Mouse (Mus musculus) embryonic facial prominence, embryonic 15.5 days (tissue): ENCODE data around the gene Chtop. TPM values are rescaled to one million over a fixed set of nuclear protein-coding genes. Genes with fewer than 3 reads are reported as not detected.

Experiments
- ATAC-seq: fragments of 200-750 bp; cut with Nextera tagmentation; 2 replicates; pipeline ENCODE4 v1.8.0; 2017; ENCODE audit warnings: low read depth, moderate TSS enrichment; ENCODE audit not compliant: insufficient number of reproducible peaks, low FRiP score, low TSS enrichment
- H3K27ac ChIP-seq: fragments of 300-500 bp; sonication (generic); replicated peaks from 2 replicates; pipeline ENCODE4 v1.5.1; 2015; ENCODE audit warnings: mild to moderate bottlenecking, inconsistent platforms
- H3K27me3 ChIP-seq: fragments of 300-500 bp; sonication (generic); 2 replicates; pipeline ENCODE4 v1.6.1; 2015; ENCODE audit warnings: inconsistent platforms
- H3K36me3 ChIP-seq: fragments of 300-500 bp; sonication (generic); 2 replicates; pipeline ENCODE4 v1.6.1; 2015; ENCODE audit warnings: mild to moderate bottlenecking, inconsistent platforms
- H3K4me1 ChIP-seq: fragments of 300-500 bp; sonication (generic); 2 replicates; pipeline ENCODE4 v1.6.1; 2015; ENCODE audit warnings: inconsistent platforms
- H3K4me2 ChIP-seq: fragments of 300-500 bp; sonication (generic); replicated peaks from 2 replicates; pipeline ENCODE4 v1.6.1; 2015; ENCODE audit warnings: mild to moderate bottlenecking, inconsistent platforms
- H3K4me3 ChIP-seq: fragments of 300-500 bp; sonication (generic); replicated peaks from 2 replicates; pipeline ENCODE4 v1.5.1; 2015; ENCODE audit warnings: mild to moderate bottlenecking, inconsistent platforms
- H3K9ac ChIP-seq: fragments of 300-500 bp; sonication (generic); 2 replicates; pipeline ENCODE4 v1.6.1; 2015; ENCODE audit warnings: inconsistent platforms
- H3K9me3 ChIP-seq: fragments of 300-500 bp; sonication (generic); replicated peaks from 2 replicates; pipeline ENCODE4 v1.6.1; 2016; ENCODE audit warnings: inconsistent platforms
- whole genome bisulfite sequencing: fragments of 180-500 bp; shearing (Covaris S2); methylation state at CpG from one replicate; pipeline ENCODE4 v1.1.7; 2015; 5-methylcytosine and 5-hydroxymethylcytosine counted together
- polyA plus RNA-seq: library from polyadenylated mRNA; unstranded; fragments of >200 nt; fragmentation: Nextera tagmentation; extraction: Ambion mirVana; gene quantifications from 2 replicates; pipeline ENCODE4 v1.2.1, GENCODE M21; 2015

The Chtop gene
- polyA plus RNA-seq, 1 experiment from 2014 or later = 155 TPM

DNA sequence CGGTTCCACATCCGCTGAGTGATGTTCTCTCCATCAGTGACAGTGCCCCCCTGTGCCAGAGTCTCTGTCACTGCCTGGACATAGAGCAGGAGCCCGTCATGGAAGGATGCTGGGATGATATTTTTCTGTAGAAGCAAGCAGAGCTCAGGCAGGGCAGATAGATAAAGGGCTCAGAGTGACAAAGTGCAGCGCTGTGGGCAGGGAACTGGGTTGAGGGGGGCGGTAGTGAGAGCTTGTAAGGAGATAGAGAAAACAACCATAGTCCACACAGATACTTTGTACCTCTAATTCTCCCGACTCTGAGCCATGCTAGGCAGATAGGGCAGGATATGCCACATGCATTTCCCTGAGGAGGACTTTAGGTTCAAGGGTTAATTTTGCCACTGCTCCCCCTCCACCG, 46.7 kb downstream of the Chtop start:
- no peaks in the 10 kb centered on the region for H3K36me3 ChIP-seq
- peaks cover 46% of the 10 kb centered on the region for H3K27me3 ChIP-seq
- 31% methylated on average over 7 of the region's 7 CpGs for WGBS
- no peaks in the 10 kb centered on the region for H3K9me3 ChIP-seq
- H3K27ac ChIP-seq = no peak overlapping the region
- no peak overlapping the region for H3K4me2 ChIP-seq
- peaks cover 17% of the 10 kb centered on the region for H3K4me1 ChIP-seq
- ATAC-seq = no peak
- no peak overlapping the region for H3K9ac ChIP-seq
- H3K4me3 ChIP-seq = no peak overlapping the region

DNA sequence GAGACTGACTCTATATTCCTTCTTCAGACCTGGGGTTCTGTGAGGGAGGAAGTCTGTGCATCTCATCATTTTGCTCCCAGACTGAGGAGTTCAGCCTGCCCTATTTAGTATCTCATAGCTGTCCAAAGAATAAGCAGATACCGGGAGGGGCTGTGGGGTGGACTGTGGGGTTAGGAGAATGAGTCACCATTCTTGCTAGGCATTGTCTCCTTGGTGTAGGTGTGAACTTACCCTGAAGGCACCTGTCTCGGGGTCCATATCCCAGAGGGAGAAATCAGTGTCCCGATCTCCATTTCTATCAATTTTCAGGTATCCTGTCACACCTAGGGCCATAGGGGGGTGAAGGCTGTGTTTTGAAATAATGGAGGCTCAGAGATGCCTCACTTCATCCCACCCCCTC, 47.4 kb downstream of the Chtop start:
- Histone ChIP-seq H3K4me3 (no peak overlapping the region), H3K4me2 (no peak overlapping the region), H3K4me1 (peaks cover 17% of the 10 kb centered on the region), H3K36me3 (no peaks in the 10 kb centered on the region), H3K9ac (no peak overlapping the region), H3K27ac (no peak overlapping the region), H3K9me3 (no peaks in the 10 kb centered on the region), H3K27me3 (peaks cover 46% of the 10 kb centered on the region)
- ATAC-seq = no peak
- 74% methylated on average over 3 of the region's 3 CpGs for WGBS

DNA sequence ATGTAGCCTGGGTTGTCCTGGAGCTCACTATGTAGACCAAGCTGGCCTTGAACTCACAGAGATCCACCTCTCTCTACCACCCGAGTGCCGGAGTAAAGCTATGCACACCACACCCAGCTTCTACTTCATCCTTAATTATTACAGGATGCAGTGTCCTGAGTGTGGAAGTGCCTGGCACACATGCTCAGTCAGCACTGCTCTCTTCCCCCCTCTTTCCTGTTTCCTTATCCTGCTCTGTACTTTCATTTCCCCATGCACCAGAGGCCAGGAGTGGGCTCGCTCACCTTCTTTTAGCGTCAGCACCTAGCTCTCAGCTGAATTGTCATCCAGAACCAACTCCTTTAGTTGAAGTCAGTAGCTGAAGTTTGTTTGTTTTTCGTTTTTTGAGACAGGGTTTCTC, 49.0 kb downstream of the Chtop start:
- Histone ChIP-seq H3K4me2 (no peak overlapping the region), H3K4me3 (no peak overlapping the region), H3K27me3 (peaks cover 37% of the 10 kb centered on the region), H3K27ac (no peak overlapping the region), H3K9me3 (no peaks in the 10 kb centered on the region), H3K9ac (no peak overlapping the region), H3K4me1 (peaks cover 6% of the 10 kb centered on the region), H3K36me3 (no peaks in the 10 kb centered on the region)
- 58% methylated on average over 5 of the region's 5 CpGs for WGBS
- ATAC-seq = no peak

DNA sequence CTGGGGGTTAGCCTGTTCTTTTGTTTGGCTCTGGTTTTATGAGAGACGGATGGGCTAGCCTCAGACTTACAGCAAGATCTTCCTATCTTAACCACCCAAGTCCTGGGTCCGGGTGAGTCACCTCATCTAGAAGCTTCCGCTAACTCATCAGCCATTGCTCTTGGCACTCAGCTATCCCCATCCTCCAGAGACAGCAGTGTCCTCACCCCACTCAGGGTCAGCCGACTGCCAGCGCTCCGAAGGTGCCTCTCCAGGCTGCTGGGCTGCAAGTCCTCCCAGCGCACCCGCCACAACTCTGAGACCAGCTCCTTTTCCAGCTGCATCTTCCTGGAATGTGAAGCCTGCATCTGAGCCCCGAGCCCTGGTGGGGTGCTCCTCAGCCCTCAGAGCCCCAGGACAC, 49.6 kb downstream of the Chtop start:
- ATAC-seq = no peak
- Histone ChIP-seq H3K27ac (no peak overlapping the region), H3K4me3 (no peak overlapping the region), H3K36me3 (no peaks in the 10 kb centered on the region), H3K9me3 (no peaks in the 10 kb centered on the region), H3K27me3 (peaks cover 31% of the 10 kb centered on the region), H3K4me2 (no peak overlapping the region), H3K4me1 (peaks cover under 1% of the 10 kb centered on the region), H3K9ac (no peak overlapping the region)
- 82% methylated on average over 9 of the region's 9 CpGs for WGBS

DNA sequence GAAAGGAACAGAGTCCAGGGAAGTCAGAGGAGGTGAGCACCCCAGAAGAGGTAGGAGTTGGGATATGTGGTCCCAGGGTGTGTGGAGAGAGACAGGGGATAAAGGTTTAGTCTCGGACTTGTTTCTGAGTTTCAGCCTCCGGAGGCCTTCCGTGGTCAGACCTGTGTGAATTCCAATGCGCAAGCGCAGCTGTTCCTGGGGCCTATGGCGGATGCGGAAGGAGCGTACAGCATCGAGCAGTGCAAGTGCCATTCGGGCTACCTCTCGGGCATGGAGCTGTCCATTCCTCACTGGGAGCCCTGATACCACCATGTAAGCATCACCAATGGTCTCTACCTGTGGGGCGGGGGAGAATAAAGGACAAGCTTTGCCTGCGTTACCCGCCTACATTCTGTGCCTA, 54.4 kb downstream of the Chtop start:
- Histone ChIP-seq H3K4me3 (no peak overlapping the region), H3K4me1 (no peaks in the 10 kb centered on the region), H3K9ac (no peak overlapping the region), H3K9me3 (no peaks in the 10 kb centered on the region), H3K27ac (no peak overlapping the region), H3K27me3 (no peaks in the 10 kb centered on the region), H3K4me2 (no peak overlapping the region), H3K36me3 (no peaks in the 10 kb centered on the region)
- 82% methylated on average over 14 of the region's 14 CpGs for WGBS
- ATAC-seq = no peak

DNA sequence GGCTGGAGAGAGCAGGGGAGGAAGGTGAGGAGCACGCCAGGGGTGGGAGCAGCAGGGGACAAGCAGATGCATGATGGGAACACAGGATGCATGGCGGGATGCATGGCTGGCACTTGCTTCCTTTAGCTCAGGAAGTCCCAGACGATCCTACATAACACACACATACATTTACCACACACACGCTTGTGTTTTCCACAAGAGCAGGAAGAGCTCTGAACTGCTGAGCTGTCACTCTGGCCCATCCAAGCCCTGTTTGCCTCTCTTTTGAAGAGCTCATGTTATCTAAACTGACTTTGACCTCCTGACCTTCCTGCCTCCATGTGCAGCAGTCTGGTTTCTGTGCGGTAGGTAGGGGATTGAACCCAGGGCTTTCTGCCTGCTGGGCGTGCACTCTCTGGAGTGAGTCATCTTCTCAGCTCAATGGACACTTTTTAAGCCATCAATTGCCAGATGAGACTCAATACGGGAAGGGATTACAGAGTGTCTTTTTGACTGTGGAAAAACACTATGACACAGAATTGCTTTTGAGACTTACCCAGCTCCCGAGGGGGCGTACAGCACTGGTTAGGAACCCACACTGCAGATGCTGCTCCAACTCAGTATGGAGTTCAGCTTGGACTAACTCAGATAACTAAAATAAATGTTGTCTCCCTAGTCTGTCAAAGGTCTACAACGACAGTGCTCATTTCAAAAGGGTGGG, 57.8 kb downstream of the Chtop start:
- H3K27ac ChIP-seq = no peak overlapping the region
- no peaks in the 10 kb centered on the region for H3K36me3 ChIP-seq
- H3K4me3 ChIP-seq = peak overlapping the region; percentile 11; the same call in 1 of the 2 replicates
- H3K4me2 ChIP-seq = peak overlapping the region; percentile 24
- 38% methylated on average over 10 of the region's 10 CpGs for WGBS
- no peaks in the 10 kb centered on the region for H3K27me3 ChIP-seq
- ATAC-seq = no peak
- H3K9ac ChIP-seq = no peak overlapping the region
- peaks cover 7% of the 10 kb centered on the region; the same call in 1 of the 2 replicates for H3K4me1 ChIP-seq
- H3K9me3 ChIP-seq = no peaks in the 10 kb centered on the region

DNA sequence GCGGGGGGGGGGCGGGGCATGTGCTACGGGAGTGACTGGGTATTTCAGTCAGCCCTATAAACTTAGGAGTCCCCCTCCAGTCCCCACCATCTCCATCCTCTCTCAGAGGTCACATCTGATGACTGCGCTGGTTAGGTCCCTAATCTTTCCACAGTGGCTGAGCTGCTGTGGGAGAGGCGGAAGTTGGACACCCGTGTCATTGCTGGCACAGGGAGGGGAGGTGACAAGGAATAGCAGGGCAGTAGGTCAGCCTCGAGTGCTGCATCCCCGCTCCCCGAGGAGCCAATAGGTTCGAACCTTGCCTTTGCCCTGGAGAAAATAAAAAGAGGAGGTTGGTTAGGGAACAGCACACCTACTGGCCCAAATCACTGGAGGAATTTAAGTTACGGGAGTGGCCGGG, 58.4 kb downstream of the Chtop start:
- no peak overlapping the region for H3K27ac ChIP-seq
- H3K4me2 ChIP-seq = peak overlapping the region; percentile 24
- 33% methylated on average over 12 of the region's 12 CpGs for WGBS
- H3K9me3 ChIP-seq = no peaks in the 10 kb centered on the region
- H3K27me3 ChIP-seq = no peaks in the 10 kb centered on the region
- H3K4me3 ChIP-seq = peak overlapping the region; percentile 11; the same call in 1 of the 2 replicates
- H3K9ac ChIP-seq = no peak overlapping the region
- ATAC-seq = no peak
- peaks cover 14% of the 10 kb centered on the region; the same call in 1 of the 2 replicates for H3K4me1 ChIP-seq
- no peaks in the 10 kb centered on the region for H3K36me3 ChIP-seq

Other genes starting within 250 kb of the Chtop start
- gene Dennd4b, start 244.3 kb downstream of the Chtop start, polyA plus RNA-seq = 4.0 and 4.5 TPM in 2 replicates
- gene Gatad2b, start 216.3 kb downstream of the Chtop start, polyA plus RNA-seq = 15.2 and 16.8 TPM in 2 replicates
- gene Slc27a3, start 119.6 kb downstream of the Chtop start, polyA plus RNA-seq = 32.1 and 34.6 TPM in 2 replicates
- 27.6 and 28.5 TPM in 2 replicates for gene Ints3, start 75.9 kb downstream of the Chtop start, polyA plus RNA-seq
- gene Npr1, start 43.6 kb downstream of the Chtop start, polyA plus RNA-seq = 5.9 and 6.2 TPM in 2 replicates
- gene Ilf2, start 33.4 kb downstream of the Chtop start, polyA plus RNA-seq = 182 and 183 TPM in 2 replicates
- gene Snapin, start 18.5 kb downstream of the Chtop start, polyA plus RNA-seq = 95.4 and 104 TPM in 2 replicates
- 52.3 and 63.7 TPM in 2 replicates for gene S100a1, start 4.9 kb upstream of the Chtop start, polyA plus RNA-seq
- 45.9 and 51.8 TPM in 2 replicates for gene S100a13, start 4.9 kb upstream of the Chtop start, polyA plus RNA-seq
- gene S100a14, start 17.4 kb upstream of the Chtop start, polyA plus RNA-seq = 134 and 141 TPM in 2 replicates
- 321 and 322 TPM in 2 replicates for gene S100a16, start 27.8 kb upstream of the Chtop start, polyA plus RNA-seq
- 35.0 and 74.2 TPM in 2 replicates for gene S100a3, start 51.1 kb upstream of the Chtop start, polyA plus RNA-seq
- gene S100a2, start 80.7 kb upstream of the Chtop start, polyA plus RNA-seq = not detected in 2 replicates
- gene Gm42674, start 92.4 kb upstream of the Chtop start, polyA plus RNA-seq = not detected in 2 replicates
- gene S100a4, start 94.3 kb upstream of the Chtop start, polyA plus RNA-seq = 24.9 and 31.5 TPM in 2 replicates
- 2.8 and 3.1 TPM in 2 replicates for gene S100a5, start 99.0 kb upstream of the Chtop start, polyA plus RNA-seq
- gene S100a6, start 103.4 kb upstream of the Chtop start, polyA plus RNA-seq = 449 and 474 TPM in 2 replicates
- 6.0 and 8.7 TPM in 2 replicates for gene S100a7a, start 144.5 kb upstream of the Chtop start, polyA plus RNA-seq
- gene S100a8, start 159.5 kb upstream of the Chtop start, polyA plus RNA-seq = 35.0 and 35.3 TPM in 2 replicates
- gene S100a9, start 186.2 kb upstream of the Chtop start, polyA plus RNA-seq = 22.1 TPM in 2 replicates
- gene Pglyrp4, start 217.4 kb upstream of the Chtop start, polyA plus RNA-seq = 0.25 and 0.41 TPM in 2 replicates